Mouse (Mus musculus): Measurements from ENCODE around the gene Ptprf.

GRCm38 (mm10) chr4:118260551-118261267 lies 30.5 kb downstream of the Ptprf start:
- TF ChIP-seq CTCF (IDR thresholded peaks at IDR 0.05) (no peak), EP300 (IDR thresholded peaks at IDR 0.05) (no peak)

All from lung, postnatal 0 days (tissue).